Mouse (Mus musculus): Measurements from ENCODE around the gene Cwc22. TPM values are rescaled to one million over a fixed set of nuclear protein-coding genes. Genes with fewer than 3 reads are reported as not detected.
A peak's percentile ranks its signal among the peaks of the same experiment; 100 is the strongest.

Cwc22 gene
- total RNA-seq (2022), result 10 to 100 TPM; 12.7 to 18.0 (median 16.3) TPM

DNA sequence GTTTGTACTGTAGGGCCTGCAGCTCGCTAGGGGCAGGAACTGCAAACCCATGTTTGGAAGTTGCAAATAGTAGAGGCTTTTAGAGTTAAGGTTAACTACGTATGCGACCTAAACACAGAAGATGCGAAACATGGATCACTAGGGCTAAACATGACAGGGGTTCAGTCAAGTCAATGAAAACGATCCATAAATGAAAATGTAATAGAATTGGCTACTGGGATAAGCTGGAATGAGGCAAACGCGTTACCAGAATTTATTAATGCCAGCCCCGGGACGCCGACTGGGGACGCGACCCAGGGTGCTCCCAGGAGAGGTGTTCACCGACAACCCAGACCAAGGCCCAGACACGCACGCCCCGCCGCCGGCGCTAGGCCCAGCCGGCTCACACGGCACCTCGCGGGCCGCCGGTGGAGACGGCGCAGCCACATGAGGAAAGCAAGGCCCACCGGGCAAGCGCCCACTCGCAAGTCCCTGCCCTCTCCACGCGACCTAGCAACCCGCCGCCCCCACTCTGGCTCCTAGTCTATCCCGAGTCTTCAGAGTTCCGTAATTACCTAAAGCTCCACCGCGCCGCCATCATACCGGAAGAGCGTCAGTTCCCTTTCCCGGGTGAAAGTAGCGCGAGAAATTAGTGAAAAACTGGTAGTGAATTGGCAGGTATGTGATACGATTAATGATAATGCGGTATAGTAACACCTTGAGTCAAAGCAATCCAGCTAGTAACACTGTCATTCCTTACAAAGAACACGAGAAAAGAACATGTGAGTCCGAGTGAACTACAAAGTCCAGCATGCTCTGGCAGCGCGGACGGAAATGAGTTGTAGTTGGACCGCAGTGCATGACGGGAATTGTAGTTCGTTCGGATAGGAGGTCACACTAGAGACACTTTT, at the start of gene Cwc22:
Gene Cwc22 (minus strand): TSS at position 780 of the 890 bp plus-strand sequence.
- peak; percentile 76 to 82 for DNase-seq (ENCODE audit: low spot score in 2 of 2)

DNA sequence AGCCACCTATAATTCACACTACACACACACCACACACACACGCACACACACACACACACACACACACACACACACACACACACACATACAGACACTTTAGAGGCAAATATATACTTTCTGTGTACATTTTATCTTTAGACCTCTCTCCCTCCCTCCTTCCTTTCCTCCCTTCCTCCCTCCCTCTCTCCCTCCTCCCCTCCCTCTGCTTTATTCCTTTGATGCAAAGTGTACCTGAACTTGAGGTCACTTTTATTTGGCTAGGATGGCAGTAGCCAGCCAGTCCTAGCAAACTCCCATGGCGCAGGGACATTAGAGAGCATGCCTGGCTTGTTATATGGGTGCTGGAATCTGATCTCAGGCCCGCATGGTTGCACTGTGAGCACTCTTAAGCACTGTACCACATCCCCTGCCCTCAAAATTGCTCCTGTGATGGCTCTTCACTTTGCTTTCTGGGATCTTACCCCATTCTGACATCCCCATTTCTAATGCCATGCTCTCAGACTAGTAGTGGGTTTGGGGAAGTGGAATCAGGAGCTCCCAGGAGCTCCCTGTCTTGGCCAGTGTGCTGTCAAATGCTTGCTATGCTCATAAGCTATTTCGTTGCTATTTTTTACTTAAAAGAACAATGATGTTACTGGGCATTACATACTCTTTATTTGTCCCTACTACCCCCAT, 47.7 kb upstream of the Cwc22 start:
- DNase-seq (ENCODE audit: low spot score in 2 of 2), result no peak

DNA sequence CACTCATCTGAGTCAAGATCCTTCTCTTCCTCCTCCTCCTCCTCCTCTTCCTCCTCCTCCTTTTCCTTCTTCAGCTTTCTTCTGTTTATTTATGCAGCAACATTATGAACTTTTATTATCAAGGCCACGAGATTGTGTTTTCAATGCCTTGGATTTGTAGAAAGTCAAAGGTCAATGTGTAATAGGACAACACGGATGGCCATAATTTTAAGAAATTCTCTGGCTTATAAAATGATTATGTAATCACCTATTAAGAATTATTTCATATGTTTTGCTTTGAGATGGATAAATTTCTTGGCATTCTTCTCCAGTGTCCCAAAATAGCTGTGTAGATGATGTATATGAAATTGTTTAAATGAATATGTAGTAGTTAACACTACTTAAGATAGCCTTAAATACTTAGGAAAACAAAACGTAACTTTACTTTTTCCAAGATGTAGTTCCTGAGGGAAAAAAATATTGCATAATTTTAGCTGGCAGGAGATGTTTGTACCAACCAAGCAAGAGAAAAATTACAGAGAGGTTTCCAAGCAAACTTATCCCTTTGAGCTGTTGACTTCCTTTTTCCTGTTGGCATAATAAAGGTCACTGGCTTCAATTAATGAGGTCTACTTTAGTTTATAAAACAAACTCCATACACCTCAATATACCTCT, 46.9 kb upstream of the Cwc22 start:
- no peak for DNase-seq (ENCODE audit: low spot score in 2 of 2)

DNA sequence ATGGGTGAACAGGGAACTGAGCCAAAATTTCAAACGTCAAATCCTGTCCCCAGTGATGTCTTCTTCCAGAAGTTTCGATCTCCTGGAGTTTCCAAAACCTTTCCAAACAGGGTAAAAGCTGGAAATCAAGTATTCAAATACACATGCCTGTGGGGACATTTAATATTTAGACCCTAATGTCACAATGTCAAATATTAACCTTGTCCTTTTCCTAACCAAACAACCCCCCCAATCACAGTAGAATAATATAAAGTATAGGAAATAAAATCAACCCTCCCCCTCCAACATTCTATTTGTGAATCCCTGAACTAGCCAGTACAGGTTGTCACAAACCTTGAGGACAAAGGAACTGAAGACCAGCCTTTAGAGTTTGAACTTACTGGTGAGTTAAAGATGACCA, 44.6 kb upstream of the Cwc22 start:
- no peak for DNase-seq (ENCODE audit: low spot score in 2 of 2)

DNA sequence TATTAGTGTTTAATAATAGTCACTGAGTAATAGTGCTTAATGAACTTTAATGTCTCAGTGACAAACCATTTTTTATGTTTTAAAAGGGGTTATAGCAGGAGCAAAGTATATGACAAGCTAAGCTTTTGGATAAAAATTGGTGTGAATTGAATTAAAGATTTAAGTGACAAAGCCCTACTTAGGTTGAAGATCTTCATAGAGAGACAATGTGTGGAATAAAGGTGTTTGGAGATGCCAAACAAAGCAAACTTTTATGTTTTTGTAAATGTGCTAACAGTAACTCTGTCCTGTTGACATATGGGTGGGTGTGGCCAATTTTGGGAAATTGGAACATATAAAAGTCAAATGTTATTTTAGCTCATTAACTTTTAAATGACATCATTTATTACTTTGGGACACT, 43.9 kb upstream of the Cwc22 start:
- DNase-seq (ENCODE audit: low spot score in 2 of 2), result no peak

DNA sequence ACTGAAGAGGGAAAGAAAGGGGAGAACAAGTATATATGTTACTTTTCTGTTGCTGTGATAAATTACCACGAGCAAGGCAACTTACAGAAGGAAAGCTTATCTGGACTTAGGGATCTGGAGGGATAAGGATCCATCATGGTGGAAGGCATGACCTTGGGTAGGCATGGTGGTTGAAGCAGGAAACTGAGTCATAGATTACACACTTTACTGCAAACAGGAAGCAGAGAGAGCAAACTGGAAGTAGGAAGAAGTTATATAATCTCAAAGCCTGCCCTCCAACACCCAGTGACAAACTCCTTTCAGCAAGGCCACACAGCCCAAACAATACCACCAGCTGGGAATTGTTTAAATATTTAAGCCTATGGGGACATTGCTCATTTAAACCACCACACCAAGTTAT, 43.2 kb upstream of the Cwc22 start:
- DNase-seq (ENCODE audit: low spot score in 2 of 2), result no peak

DNA sequence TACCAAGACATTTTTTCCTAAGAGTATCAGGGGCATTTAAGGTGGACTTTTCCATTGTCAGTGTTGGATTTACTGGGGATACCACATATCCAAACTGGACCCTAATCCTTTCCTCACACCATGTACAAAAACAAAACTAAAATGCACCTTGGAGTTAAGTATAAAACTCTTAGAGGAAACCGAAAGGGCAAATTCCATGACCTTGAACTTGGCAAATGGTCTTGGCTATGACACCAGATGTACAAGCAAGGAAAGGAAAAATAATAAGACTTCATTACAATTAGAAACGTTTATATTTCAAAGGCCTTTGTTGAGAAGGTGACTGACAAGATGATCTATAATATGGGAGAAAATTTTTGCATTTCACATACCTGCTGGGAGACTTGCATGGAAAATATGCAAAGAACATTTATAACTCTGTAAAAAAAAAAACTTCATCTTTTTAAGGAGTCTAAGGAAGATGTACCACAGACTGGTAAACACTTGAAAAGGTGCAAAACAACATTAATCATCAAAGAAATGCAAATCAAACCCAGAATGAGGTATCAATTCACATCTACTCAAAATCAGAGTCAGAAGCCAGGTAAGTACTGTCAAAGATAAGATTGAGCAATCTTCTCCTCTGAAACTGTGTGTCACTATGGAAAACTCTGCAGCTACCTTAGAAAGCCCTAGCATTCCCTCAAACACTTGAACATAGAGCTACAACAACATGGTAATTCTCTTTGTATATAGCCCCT, 40.0 kb upstream of the Cwc22 start:
- DNase-seq (ENCODE audit: low spot score in 2 of 2), result no peak

DNA sequence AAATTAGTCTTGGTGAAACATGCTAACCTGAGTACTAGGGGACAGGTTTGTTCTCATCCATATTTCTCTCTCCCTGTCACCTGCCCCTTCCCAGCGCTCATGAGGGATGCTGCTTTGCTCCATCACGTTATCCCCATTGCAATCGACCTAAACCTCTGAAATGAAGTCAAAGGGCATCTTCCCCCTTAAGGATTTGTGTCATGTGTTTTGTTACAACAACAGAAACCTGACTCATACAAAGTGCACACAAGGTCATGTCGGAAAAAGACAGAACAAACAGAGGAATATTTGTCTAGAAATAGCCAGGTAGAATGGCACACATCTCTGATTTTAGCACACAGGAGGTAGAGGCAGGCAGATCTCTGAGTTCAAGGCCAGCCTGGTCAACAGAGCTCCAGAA, 38.0 kb upstream of the Cwc22 start:
- no peak for DNase-seq (ENCODE audit: low spot score in 2 of 2)

DNA sequence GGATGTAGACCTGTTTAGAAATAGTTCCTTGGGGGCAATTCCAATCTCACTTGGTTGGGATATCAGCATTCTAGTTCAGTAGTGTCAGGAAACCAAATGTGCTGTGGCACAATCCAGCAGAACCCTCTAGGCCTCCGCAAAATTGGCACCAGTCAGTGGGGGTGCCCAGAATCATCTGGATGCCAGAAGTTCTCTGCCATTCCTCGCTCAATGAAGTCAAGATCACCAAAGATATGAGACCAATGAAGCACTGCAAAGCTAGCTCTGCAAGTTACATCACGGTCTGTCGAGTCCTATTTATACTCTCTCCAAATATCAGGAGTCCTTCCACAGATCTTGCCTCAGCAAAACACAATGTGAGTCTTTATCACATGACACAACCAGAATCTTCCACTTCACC, 35.7 kb upstream of the Cwc22 start:
- DNase-seq (ENCODE audit: low spot score in 2 of 2), result no peak

DNA sequence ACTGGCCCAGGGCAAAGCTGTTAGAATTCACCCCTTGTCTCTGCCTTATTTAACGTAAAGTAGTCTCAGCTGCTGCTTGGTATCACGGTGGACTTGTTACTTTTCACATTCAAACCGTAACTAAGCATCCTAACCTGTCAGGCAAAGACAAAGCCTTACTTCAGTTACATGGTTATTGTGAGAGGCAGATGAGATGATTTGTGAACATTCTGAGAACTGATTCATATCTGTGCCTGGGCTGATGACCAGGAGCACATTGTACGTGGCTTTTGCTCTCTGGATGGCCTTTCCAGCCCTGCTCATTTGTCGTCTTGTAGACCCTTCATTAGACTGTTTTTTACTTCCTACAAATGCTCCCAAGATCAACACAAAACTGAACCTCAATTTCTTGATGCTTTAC, 34.5 kb upstream of the Cwc22 start:
- no peak for DNase-seq (ENCODE audit: low spot score in 2 of 2)

DNA sequence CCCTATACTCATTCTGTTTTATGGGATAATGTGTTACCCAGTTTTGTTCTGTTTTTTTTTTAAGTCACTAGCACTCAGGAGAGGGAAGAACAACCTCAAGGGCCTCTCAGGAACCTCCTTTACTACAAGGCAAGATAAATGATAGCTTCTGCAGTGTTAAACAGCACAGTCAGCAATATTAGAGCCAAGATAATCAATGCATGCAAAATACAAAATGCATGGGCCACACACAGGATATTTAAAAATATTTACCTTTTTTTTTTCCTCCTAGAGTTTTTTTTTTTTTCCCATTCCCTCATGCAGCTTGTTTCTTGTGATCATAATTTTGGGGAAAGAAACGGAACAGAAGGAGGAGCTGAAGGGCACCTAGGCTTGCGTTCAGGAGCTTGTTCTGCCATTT, 33.3 kb upstream of the Cwc22 start:
- DNase-seq (ENCODE audit: low spot score in 2 of 2), result no peak

DNA sequence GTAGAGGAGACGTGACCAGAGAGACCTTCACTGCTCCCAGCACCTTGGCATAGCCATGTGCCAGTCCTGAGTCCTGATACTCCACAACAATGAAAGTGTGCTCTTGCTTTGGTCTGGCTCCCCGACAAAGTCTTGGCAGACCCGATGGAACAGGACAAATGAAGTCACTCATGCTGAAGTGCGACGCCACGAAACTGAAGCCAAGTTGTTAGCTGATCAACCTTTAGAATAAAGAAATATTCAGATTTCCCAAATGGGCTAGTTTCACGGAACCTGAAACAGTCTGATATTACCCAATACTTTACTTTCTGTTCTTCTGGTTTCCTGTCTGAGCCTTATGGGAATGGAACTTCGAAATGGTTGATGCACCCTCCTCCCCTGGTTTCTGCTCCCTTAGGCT, 32.9 kb upstream of the Cwc22 start:
- no peak for DNase-seq (ENCODE audit: low spot score in 2 of 2)

DNA sequence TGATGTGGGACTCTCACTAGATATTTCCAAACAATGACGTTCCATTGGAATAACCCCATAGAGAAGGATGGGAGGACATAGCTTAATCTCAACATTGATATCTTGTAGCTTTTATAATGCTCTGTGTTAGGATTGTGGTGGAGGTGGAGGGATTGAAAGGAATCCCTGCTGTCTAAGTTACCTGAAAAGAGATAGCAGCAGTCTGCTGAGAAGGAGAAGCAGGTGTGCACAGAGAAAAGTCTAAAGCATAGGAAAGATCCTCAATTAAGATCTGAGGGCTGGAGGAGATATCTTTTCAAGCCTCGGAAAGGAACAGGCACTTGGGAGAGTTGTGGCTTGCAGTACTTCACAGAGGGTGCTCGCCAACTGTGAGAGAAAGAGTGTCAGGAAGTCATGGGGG, 32.1 kb upstream of the Cwc22 start:
- DNase-seq (ENCODE audit: low spot score in 2 of 2), result no peak

DNA sequence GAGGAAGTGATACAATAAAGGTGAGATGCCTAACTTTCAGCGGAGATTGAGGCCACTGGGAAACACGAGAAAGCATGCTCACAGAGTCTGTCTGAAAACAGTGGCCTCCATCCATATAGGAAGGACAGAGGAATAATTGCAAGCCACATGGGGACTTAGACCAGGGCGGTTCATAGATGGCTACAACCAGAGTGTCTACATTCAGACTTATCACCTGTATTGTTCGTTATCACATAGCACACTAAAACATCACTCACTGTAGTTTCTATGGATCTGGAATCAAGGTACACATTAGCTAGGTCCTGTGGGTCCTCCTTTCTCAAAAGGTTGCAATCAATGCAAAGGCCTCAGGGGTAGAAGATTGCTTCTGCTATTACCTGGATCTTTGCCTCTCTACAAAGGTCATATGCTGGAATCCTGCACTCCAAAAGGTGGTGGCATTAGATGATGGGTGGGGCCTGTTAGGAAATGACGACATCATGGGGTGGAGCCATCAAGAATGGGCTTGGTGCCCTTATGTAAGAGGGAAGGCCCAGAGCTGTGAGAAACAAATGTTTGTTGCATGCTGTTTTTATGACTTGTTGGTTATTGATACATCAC, 30.2 kb upstream of the Cwc22 start:
- no peak for DNase-seq (ENCODE audit: low spot score in 2 of 2)

DNA sequence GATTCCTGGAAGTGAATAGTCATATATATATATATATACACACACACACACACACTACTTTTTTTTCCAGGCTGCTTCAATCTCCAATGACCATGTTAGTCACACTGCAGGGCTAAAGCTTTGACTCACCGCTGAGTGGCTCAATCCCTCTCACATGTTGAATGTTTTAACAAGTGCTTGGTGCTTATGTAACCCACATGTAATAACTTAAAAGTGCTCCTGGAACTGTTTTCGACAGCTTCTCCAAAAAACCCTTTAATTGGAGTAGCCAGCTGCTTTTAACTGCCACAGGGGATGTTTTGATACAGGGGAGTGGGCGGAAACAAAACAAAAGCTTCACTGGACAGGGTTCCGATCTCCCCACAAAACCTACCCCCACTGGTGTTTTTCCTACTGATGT, 29.4 kb upstream of the Cwc22 start:
- no peak for DNase-seq (ENCODE audit: low spot score in 2 of 2)

DNA sequence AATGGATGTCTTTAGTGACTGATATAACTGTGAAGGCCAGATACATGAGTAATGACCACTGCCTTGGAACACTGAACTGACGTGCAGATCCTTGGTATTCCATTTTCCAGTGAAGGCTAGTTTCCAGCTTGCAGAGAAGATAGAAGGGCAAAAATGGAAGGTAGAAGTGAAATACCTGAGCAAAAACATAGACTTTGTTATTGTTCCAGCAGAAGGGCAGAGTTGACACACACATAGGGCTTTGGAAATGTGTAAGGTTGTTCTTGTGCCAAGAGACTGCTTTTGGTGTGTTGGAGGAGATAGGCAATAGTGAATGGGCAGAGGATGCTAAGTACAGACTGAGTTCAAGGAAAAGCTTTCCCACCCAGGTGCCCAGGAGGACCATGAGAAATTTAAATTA, 28.8 kb upstream of the Cwc22 start:
- DNase-seq (ENCODE audit: low spot score in 2 of 2), result no peak

DNA sequence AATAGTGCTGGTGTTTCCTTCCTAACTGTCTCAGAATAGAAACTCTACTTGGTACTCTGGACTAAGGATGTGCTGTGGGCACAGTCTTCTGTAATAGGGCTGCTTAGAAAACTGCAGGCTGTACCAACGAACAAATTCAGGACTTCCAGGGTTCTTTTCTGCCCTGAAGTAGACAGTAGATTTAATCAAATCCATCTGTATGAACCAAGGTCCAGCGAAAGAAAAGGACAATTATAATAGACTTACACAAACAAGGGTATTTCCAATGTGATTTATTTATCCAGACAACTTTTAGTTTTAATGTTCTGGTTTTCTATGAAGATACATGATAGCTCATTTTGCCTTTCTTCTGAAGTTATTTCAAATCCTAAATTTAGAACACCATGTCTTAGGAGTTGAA, 28.2 kb upstream of the Cwc22 start:
- DNase-seq (ENCODE audit: low spot score in 2 of 2), result no peak

DNA sequence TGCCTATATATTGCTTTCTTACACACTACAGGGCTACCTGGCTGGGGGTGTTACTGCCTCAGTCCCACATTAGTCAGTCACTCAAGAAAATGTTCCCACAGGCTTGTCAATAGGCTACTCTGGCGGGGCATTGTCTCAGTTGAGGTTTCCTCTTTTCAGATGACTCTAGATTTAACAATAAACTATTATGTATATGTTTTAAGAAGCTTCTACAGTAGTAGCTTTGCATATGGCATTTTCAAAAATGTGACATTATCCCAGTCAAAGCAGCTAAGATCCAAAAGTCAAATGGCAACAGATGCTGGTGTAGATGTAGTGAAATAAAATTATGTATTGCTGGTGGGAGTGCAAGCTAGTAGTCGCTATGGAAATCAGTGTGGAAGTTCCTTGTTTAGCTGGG, 27.1 kb upstream of the Cwc22 start:
- no peak for DNase-seq (ENCODE audit: low spot score in 2 of 2)

DNA sequence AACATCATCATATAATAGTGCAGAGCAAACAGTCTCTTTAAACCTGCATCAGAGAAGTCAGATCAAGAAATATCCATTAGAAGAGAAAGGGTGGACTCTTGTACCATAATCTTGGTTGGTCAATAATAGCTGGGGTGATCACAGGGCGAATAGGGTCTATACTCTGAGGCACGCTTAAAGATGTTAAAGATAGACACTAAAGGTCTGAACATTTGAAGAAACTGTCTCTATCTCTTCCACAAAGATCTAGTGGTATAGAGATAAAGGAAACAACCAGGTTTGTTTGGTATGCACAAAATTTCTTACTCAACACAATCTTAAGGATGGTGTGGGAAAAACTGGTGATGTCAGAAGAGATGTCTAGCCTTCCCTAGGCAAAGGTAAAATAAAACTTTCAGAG, 26.4 kb upstream of the Cwc22 start:
- DNase-seq (ENCODE audit: low spot score in 2 of 2), result no peak

DNA sequence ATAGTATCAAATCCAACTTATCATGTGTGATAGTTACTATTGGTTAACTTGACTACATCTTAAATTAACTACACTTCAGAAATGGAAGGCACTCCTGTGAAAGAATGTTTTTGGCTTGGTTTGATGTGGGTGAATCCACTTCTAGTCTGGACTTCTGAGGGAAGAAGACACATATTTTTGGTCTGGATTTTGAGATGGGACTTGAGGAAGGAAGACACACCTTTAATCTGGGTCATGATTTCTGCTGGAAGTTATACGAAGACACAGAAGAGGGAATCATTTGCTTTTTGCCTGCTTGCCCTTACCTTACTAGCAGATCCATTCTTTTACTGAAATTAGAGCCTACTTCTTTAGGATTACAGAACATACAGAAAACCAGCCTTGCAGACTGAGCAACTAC, 25.7 kb upstream of the Cwc22 start:
- DNase-seq (ENCODE audit: low spot score in 2 of 2), result no peak

DNA sequence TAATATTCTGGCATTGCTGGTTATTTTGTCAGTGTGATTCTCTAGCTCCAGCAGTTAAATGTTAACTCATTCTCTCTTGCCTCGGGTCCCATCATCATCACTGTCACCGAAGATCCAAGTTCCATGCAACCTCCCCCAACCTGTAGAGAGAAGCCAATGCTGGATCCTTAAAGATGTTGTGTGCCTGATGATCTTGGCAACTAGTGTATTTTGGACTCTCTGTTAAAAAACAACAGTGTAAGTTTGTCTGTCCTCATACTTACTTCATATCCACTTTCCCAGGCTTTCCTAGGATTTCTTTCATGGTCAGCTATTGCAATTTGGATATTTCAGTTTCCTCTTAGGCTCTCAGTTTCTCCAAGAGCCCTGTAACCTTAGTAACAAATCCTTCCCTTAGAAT, 25.2 kb upstream of the Cwc22 start:
- no peak for DNase-seq (ENCODE audit: low spot score in 2 of 2)

All from gastrocnemius, adult 8-10 months (tissue).